Mouse (Mus musculus) embryo, embryonic 10 days (tissue): ENCODE measurements around the gene Dgkk.
A peak's percentile ranks its signal among the peaks of the same experiment; 100 is the strongest.
"Not testable (repeated sequence)": the region's sequence is repeated elsewhere in the genome, so short reads cannot be mapped to it uniquely, and the experiment has no call there.

Source experiments
- DNase-seq: peaks from one replicate; pipeline ENCODE4 v3.0.0-alpha.2; 2015; ENCODE audit warnings: low spot score

The Dgkk gene

DNA sequence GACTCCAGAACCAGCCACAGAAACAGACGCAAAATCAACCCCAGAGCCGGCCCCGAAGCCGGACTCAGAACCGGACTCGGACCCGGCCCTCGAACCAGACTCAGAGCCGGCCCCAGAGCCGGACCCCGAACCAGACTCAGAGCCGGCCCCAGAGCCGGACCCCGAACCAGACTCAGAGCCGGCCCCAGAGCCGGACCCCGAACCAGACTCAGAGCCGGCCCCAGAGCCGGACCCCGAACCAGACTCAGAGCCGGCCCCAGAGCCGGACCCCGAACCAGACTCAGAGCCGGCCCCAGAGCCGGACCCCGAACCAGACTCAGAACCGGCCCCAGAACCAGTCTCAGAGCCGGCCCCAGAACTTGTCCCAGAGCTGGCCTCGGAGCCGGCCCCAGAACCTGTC lies at the start of gene Dgkk:
Dgkk (plus strand) TSS at position 301 of the 400 bp plus-strand sequence.
- not testable (repeated sequence) for DNase-seq

GRCm38 (mm10) chrX:6733998-6734397 lies 45.1 kb upstream of the Dgkk start:
- no peak for DNase-seq

DNA sequence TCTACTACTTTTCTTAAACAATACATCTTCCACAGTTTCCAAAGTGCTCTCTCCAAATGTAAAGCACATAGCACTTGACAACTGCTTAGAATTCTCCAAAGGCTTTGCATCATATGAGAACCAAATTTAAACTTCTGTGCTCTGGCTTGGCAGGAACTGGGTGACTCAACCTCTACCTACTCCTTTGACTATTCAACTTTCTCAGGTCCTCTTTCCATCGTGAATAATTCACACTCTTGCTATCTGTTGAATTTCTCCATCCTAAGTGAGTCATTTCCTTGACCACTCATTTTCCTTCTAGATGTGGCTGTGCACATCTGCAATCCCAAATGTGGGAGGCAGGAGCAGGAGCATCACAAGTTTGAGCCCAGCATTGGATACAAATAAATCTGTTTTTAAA lies 28.4 kb upstream of the Dgkk start:
- no peak for DNase-seq

DNA sequence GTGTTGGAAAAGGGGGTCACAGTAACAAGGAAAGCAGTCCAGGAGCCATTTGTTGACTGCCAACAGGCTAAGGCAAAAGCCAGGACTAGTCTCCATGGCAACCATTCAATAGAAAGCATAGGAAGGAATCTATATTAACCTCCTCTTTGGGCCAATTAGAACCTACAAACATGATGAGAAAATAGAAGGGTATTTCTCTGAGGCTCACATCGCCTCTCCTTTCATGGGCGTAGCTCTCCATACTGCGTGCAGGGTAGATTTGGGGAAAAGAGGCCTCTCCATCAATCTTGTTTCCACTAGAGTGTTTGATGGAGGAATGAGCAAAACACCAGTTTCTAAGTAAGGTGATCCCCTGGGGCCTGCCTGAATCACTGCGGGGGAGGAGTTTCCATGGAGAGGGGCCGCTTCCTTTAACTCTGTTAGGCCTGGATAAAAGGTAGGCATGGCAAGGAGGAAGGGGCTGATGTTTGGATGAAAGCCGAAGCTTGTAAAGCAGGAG lies 27.5 kb upstream of the Dgkk start:
- DNase-seq = peak; percentile 18

DNA sequence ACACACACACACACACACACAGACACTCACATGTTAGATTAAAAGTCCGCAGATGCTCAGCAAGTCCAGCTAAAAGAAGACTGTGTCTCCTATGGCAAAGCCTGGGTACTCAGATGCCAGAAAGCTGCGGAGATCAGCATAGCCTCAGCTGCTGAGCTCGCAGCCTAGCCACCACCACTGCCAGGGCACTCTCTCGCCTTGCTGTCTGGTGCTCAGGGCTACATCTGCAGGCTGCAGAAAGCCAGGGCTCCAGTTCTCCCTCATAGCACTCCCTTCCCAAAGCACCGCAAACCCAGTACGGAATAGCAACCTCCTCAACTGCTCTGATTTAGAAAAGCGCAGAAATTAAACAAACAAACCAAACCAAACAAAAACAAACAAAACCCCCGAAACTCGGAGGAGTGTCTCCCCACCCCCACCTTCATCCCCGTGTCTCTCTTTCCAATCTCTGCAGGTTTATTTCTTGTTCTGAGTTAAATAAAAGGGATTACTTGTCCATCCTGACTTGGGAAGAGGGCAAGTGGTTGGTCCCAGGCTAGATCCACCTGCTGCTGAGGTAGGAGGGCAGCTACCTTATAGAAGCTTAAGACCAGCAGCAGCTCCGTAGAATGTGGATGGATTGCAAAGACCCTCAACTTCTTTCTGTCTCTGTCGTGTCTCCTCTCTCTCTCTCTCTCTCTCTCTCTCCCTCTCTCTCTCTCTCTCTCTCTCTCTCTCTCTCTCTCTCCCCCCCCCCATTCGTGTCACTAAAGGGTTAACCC lies 1.4 kb upstream of the Dgkk start:
- DNase-seq = peak; percentile 5

- peak; percentile 79 for DNase-seq
Observed at GRCm38 (mm10) chrX:6778250-6778637, 862 bp upstream of the Dgkk start.

- no peak for DNase-seq
Observed at GRCm38 (mm10) chrX:6779969-6780539, 948 bp downstream of the Dgkk start.

DNA sequence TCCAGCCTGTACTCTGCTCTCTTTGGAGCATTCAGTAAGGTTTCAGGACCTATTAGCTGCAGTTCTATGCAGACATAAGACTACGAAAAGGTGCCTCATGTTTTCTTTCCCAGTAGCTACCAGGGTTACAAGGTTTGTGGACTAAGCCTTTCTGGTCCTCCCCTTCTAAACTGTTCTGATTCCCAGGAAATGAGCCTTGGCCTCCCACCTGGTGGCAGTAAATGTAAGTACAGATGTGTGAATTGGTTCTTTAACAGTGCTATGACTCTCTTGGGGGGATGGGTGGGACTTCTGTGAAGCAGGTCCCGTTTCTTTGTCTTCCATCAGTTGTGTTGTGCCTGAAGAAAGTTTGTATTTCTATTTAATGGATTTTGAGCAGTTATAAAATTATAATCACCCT lies 53.4 kb downstream of the Dgkk start:
- peak; percentile 6 for DNase-seq

DNA sequence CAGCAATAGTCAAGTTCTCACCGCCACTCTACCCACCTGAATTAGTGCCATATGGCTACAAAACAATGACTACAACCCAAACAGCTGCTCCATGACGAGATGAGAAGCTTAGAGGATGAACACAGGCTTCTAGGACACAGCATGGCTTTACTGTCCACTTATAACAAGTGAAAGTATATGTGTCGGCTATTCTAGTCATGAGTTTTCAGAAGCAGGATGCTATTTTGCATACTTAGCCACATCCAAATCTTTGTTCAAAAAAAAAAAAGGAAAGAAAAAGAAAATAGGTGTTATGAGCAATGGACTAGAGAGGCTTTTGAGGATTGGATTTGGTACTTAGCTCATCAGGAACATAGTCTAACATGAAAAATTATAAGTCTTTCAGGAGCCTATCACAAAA lies 74.4 kb downstream of the Dgkk start:
- no peak for DNase-seq

DNA sequence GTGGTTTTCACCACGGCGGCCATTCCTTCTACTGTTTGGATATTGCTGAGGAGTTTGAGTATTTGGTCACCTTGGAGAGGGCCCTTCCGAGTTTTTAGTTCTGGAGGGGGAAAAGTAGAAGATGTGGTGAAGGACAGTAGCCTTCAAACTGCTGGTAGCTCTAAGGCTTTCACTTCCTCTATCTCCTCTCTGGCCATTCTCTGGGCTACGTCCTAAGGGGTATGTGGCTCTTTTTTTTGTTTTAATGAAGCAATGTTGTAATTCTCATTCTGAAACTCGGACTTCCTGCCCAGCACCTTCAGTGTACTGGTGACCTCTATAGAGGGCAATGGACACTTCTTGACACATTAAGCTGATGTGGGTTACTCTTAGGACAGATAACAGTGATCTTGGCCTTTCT lies 75.0 kb downstream of the Dgkk start:
- DNase-seq = no peak

DNA sequence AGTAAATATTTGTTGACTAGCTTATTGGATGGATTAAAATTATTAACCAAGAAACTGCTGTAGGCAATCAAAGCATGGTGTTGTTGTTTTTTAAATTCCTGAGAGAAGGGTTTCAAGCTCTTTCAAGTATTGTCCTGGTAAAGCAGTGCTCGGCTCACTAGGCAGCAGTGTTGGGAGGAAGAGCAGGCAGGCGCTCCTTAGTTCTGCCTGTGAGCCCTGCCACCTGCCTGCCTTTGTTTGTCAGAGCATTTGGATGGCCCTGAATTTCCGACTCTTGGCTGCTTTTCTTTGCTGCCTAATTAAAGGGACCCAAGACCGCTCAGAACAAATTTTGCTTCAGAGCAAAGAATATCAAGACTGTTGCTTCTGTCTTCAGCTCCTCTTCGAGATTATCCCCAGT lies 114.8 kb downstream of the Dgkk start:
- DNase-seq = peak; percentile 11

DNA sequence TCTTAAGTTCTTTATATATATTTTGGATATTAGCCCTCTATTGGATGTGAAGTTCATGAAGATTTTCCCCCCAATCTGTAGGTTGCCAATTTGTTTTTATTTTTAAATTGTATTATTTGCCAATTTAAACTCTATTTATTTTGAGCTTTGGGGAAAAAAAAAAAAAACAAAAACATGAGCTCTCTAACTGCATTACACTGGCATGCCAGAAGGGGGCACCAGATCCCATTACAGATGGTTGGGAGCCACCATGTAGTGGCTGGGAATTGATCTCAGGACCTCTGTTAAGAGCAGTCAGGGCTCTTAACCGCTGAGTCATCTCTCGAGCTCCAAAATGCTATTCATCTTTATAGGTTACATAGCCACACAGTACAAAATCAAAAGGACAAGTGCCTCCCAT lies 131.9 kb downstream of the Dgkk start:
- DNase-seq = no peak

GRCm38 (mm10) chrX:6922165-6922564 lies 143.1 kb downstream of the Dgkk start:
- peak; percentile 9 for DNase-seq

DNA sequence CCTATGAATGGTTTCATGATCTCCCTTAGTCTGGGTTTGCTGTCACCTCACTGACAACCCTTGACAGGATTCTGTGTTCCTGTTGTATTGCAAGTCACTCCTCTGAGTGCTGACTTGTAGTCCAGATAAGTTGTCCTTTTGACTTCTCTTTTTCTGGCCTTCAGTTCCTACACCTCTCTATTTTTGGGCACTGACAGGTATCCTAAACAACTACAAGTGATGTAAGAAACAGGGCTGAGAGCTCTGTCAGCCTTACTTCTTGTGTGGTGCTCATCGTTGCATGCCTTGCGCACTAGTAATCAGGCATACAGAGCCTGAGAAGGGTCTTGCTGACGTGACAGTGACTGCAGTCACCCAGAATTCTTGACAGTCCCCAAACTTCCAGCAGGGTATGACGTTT lies 147.1 kb downstream of the Dgkk start:
- no peak for DNase-seq

GRCm38 (mm10) chrX:6968598-6968997 lies 189.5 kb downstream of the Dgkk start:
- DNase-seq = no peak

DNA sequence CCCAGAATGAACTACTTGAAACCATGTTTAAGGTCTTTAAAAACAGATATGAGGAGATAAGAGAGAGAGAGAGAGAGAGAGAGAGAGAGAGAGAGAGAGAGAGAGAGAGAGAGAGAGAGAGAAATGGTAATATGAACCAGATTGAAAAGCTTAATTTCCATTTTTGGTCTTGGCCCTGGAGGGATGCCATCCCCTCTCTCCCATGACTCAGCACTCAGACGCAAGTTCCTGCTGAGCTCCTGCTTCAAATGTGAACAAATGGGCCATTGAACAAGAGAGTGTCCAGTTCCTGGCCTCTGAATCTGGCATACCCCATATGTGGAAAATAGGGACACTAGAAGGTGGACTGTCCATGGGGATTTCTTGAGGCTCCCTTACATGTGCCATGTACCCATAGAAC lies 192.8 kb downstream of the Dgkk start:
- no peak for DNase-seq

GRCm38 (mm10) chrX:6983916-6984315 lies 204.8 kb downstream of the Dgkk start:
- not testable (repeated sequence) for DNase-seq
